Mouse (Mus musculus) frontal cortex, postnatal 14 days (tissue): ENCODE data around the gene Dennd2a.

Experiments used
- DNase-seq, 2 experiments: peaks; one replicate each; pipeline ENCODE4 v3.0.0; 2022; ENCODE audit warnings: low spot score in 2 of 2

Gene Dennd2a

DNA sequence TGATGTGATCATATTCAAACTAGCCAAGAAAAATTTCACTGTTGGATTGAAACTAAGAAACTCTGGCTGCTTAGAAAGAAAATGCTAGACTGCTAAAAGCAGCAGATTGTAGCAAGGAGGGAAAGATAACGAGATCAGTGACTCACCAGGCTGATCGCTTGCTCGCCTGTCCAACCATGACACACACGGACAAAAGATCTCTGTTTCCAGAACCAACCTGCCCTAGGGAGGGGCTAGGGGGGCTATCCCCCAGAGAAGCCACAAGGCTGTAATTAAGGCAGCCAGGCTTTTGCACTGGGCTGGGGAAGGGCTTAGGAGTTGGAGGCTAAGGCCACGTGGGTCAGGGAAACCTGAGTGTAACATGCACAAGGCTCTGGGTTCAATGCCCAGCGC is 41.9 kb downstream of the Dennd2a start:
- no peak for DNase-seq

DNA sequence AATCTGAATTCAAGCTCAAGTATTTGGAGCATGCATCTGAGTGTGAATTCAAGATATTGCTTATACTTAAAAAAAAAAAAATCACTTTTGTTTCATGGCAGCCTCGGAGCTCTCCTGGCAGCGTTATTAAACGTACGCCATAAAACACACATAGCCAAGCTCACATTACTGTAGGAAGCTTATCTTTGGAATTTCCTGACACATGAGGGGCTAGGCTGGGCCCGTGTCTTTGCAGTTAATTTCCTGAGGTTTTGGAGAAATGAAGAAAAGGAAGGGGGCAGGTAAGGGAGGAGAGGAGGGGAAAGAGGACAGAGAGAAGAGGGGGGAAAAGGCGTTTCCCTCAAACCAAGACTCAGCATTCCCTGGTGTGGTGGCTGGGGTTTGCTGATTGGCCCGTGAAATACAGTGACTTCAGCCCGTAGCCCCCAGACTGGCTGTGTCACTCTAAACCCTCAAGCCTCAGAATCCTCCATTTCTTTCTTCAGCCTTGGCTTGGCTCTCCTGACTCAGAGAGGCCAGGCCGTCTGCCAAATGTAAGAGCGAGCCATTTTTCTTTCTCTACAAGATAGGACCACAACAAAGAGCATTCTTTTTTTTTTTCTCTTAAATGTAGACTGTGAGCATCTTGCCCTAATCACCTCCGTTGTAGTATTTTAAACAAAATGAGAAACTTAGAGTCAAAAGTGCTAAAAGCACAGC is 42.5 kb downstream of the Dennd2a start:
- DNase-seq = no peak

DNA sequence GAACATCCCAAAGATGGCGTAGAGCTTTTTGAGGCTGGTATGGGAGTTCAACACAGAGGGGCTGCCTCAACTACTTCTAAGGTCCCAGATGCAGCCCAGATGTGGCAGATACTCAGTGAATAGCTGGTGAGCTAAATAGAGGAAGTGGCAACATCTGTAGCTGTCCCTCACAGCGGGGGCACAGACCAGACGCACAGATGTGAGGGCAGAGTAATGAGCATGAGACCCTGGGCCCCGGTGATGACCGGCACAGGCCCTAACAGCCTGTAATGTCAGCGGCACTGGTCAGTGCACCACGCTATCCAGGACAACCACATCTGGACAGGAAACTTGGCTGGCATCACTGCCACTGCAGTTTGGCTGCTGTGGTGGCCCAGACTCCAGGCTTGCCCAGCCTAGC is 54.2 kb downstream of the Dennd2a start:
- no peak for DNase-seq

DNA sequence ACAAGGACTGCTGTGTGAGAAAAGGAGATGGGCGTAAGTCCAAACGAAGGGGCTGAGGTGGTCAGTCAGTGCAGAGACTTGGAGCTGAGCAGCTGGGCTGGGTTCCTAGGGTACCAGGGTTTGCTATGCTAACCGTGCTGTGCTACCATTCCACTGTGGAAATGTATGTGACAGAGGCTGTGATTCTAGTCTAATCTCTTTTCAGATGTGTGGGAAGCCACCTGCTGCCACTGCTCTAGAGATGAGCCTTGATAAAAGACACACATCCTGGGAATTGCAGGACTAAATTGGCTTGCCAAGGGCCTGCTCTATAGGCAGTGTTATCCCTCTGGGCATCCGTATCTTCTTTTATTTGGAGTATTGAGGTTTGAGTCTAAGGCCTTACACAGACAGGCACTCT is 60.5 kb downstream of the Dennd2a start:
- DNase-seq = no peak

DNA sequence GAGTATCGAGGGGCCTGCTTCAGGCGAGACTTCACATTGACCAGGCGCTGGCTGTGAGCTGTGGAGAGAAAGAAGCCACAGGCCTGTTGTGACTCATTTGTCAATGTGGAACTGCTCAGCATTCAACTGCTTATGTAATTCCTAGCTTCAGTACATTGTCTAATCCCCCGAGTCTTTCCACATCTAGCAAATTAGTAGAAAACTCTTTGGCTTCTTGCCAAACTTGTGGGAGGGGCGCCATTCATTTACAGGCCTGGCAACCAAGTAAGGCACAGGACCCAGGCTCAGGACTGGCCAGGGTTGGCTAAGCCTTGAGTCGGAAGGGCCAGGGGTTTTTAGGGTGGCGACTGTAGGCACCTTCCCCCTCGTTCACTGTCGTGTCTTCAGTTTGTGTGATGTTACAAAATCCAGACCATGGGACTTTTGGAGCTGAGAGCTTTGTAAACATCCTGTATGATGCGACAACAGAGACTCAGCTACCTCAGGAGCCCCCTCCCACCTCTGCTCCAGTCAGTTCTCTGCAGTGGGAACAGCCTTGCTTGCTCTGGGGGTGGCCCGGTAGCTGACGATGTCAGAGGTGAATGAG is 64.4 kb downstream of the Dennd2a start:
- DNase-seq = peak; percentile 33 to 44

DNA sequence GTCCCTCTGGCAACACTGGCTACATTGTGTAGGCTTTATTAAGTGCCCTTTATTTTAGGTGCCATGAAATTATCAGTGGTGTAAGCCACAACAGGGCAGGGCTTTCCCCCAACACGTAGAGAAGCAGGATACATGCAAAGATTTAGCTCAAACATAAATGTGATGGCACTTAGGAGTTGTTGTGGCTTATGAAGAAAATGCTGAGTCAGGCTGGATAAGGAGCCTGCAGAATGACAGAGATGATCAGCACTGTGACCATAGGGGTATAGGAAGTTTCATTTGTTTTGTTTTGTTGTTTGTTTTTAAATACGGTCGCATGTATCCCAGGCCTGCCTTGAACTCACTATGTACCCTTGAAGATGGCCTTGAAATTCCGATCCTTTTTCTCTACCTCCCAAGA is 65.5 kb downstream of the Dennd2a start:
- DNase-seq = no peak

DNA sequence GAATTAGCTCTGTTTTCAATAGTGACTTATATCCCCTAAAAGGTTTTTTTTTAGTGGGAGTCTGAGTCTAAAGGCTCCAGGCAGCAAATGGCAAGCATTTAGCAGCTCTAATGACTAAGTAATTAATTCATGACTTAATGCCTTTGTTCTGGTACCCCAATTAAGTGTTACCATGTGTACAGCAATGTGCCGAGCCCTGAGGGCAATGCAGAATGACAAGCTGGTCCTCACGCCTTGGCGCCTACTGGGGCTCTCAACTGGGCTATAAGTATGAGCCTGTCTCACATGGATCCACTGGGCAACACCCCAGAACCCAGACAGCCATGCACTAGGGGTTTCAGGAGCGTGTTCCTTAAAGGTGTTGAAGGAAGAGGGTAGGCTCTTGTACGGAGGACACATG is 66.5 kb downstream of the Dennd2a start:
- no peak for DNase-seq

DNA sequence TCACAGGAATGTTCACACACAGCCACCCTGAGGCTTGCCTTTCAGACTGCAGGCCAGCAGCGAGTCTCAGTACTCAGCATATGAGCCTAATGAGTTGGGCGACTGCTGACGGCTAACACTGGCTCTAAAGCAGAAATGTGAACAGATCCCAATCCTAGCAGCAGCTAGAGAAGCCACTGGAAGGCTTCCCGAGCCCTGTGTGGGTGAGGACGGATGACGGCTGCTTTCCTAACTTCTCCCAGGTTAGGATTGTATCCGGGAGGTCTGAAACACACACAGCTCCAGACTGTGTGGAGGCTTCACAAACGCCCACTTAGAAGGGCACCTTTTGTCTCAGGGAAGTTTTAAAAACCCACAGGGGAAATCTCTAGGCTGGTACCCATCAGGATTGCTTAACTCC is 69.4 kb downstream of the Dennd2a start:
- DNase-seq = no peak

DNA sequence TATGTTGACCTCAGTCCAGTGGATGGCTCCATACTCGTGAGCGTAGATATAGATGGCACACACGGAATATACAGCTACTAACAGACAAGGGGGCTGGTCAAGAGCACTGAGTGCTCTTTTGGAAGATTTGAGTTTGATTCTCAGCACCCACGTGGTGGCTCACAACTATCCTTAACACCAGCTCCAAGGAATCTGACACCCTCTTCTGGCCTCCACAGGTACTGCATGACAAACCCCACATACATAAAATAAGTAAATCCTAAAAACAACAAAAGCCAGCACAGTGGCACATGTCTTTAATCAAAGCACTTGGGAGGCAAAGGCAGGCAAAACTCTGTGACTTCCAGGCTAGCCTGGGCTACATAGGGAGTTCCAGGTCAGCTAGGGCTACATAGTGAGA is 74.0 kb downstream of the Dennd2a start:
- DNase-seq = no peak

DNA sequence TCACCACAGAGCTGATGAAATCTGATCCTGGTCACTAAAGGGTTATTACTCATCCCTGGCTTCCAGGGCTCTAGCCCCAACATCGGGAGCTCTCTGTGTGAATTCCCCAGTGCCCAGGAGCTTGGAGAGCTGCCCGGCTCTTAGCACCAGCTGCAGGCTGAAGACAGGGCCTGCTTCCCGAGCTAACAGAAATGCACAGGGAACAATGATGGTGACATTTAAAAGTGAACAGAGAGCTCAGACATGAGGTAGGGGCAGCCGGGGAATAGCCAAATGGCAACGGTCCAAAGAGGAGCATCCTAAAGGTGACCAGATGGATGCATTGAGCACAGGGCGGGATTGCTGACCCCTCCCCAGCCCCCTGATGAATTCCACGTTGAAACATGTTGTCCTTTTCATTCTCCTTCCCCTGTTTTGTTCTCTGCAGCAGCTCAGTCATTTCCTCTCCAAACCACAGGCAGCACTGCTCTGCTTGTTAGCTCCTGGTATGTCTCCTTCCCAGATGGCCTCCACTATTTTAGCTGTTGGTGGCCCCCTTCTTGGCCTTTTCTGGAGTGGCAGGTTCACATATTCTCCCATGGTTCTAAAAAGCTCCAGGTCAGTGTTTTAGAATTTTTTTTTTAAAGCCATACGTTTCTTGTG is 79.0 kb downstream of the Dennd2a start:
- peak in 1 of 2 experiments; percentile 39 for DNase-seq

DNA sequence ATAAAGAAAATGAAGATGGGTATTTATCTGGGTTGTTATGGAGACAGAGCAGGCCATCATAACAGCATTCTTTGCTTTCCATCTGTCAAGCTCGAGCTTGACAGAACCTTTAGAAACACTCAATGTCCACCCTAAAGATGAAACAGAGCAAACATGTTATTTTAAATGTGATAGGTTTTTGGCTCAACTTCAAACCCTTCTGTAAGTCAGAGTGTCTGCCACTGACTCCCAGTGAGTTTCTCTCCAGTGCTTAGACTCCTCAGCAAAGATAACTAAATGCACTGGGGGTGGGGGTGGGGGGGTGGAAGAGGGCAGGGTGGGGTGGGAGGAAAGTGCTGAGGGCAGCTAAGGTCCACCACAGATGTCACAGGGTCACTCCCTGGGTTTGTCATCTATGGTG is 81.0 kb downstream of the Dennd2a start:
- DNase-seq = no peak

DNA sequence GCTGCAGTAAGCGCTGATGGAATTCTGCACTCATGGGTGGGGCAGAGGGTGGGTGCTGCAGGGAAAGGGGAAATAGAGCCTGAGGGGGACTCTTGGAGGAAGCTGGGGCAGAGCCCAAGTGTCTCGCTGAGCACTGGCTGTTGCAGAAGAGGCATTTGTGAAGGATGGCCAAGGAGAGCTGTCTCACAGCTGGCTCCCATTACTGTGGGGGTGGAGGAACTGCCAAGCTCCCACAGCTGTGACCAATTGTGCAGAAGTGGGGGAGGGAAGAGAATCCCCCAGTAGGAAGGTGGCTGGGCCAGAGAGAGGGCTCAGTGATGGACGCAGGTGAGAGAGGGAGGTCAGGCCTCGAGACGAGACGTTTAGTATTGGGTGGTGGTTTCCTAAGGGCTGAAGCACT is 83.2 kb downstream of the Dennd2a start:
- no peak for DNase-seq

DNA sequence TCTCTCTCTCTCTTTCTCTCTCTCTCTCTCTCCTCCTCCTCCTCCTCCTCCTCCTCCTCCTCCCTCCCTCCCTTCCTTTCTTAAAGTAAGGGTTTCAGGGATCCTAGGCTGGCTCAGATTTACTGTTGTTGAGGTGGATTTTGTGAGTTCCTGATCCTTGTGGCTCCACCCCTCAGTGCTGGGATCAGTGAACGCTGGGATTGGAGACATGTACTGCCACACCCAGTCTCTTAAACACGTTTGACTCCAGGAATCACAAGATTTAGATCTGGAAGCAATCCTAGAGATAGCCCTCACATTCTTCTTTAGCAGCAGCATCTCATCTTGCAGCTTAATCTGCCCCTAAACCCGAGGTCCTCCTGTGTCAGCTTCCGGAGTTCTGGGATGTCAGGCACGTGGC is 84.8 kb downstream of the Dennd2a start:
- DNase-seq = no peak

DNA sequence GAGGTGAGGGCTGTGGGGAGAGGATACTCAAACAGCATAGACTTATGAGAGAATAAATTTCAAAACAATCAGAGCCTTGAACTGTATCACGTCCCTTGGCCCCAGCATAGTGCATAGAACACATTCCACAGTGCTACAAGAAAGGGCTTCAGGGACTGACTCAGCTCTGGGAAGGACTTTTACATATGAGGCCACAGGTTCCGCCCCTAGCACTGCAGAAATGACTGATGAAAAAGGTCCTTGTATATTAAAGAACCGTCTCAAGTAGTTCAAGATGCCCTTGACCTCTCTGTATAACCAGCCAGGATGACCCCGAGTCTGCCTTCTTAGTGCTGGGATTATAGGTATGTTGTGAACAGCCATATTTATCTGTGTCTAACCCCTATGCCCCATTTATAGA is 85.4 kb downstream of the Dennd2a start:
- DNase-seq = no peak

DNA sequence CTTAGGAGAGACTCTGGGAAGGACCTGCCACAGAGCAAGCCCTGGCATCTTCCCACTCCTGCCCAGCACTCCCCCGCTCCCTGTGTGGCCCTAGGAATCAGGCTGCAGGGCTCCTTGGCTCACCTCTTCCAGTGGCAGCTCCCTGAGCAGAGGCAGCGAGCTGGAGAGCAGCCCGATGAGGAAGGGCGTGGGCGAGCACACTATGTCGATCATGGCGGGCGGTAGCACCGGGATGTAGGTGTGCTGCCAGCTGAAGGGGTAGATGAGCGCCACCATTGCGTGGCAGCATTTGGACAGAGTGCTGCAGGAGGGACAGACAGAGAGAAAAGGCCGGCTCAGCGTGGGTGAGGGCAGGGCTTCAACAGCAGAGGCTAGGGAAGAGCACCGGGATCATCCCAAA is 87.6 kb downstream of the Dennd2a start:
- DNase-seq = no peak

DNA sequence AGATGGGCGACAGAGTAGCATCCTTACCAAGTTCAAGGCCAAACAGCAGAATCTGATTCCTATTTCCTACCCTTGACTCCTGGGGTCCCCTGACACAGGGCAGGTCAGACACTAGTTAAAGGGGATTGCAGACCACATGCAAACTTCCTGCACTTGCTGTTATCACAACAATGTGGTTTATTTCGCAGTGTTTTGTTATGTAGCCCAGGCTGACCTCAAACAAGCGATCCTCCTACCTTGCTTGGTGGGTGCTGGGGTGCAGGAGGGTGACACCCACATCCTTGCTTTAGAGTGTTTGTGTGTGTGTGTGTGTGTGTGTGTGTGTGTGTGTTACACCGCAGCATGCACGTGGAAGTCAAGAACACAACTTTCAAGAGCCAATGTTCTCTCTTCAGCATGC is 88.2 kb downstream of the Dennd2a start:
- no peak for DNase-seq

DNA sequence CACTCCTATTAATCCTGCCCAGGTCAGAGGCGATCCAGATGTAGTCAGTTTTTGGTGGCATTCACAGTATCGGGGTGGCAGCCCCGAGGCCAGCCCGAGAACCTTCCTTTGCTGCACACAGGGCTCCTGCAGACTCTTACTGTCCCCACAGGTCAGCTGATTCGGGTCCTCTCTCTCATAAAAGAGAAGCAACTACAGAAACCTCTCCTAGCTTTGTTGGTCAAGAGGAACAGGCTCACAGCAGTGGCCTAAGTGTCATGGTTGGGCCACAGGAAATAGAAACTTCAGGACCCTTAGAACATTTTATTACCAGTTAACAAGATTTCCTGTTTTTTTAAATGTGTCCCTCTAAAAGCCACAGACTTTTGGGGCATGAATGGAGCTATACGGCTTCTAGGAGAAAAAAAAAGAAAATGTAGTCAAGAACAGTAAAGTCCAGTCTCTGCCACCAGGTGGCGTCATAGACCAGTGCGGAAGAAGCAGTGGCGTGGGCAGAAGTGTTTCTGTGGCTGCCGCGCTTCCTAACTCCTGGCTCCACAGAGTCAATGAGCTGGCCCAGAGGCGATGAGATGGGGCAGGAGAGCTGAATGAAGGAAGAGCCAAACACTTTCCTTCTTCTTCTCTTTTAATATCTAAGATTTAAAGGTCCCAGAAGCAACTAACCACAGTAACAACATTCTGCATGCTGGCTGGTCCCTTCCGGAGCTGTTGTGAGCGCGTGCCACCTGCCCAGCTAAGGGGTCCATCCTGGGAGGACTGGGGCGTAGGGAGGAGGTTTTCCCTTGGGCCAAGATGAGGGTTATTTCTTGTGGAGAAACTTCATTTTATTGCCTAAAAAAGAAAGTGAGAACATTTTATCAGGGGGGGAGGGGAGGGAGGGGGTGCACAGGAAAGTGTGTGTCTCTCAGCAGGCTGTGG is 94.8 kb downstream of the Dennd2a start:
- peak; percentile 37 to 77 for DNase-seq

DNA sequence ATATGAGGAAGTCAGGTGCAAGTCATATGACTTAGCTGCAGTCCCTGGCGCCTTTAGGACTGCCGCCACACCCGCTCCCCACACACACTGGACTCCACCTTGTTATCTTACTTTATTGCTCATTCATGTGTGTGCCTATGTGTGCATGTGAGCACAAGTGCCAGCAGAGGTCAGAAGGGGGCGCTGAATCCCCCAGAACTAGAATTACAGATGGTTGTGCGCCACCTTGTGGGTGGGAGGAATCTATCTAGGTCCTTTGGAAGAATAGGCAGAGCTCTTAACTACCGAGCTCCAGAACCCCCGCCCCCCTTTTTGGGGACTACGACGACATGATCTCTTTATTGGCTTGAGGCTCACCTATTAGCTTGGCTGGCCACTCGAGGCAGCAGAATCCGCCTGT is 97.6 kb downstream of the Dennd2a start:
- DNase-seq = no peak

DNA sequence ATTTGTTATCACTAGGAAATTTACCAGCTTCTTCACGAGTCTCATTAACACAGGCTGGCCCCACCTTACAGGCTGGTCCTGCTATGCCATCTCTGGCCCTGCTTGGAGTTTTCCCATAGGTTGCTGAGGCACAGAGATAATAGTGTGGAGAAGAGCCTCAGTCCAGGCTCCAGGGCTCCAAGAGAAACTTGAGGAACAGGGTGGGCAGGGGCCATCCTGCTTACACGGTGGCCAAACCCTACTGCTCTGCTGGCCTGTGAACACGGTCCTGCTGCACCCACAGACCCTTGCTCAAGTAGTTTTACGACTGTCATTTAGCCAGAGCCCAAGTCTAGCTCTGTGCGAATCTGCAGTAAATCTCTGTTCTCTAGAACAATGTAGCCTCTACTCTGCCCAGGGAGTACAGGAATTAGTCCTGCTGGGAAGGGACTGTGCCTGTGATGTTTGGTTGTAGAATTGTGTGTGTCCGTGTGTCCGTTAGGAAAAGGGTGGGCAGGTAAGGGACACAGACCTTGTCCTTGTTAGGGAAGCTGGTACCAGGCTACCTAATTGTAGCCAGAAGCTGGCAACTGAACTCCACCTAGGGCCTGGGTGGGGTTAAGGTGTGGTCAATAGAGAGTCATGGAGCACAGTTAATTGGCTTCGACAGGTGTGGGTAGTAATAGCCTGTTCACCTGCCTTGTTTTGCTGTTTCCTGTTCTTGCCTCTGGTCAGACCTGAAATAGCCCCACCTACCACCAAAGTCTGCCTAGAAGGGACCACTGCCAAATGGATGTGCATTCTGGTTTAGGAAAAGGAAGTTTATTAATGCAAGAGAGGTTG is 102.1 kb downstream of the Dennd2a start:
- DNase-seq = no peak

DNA sequence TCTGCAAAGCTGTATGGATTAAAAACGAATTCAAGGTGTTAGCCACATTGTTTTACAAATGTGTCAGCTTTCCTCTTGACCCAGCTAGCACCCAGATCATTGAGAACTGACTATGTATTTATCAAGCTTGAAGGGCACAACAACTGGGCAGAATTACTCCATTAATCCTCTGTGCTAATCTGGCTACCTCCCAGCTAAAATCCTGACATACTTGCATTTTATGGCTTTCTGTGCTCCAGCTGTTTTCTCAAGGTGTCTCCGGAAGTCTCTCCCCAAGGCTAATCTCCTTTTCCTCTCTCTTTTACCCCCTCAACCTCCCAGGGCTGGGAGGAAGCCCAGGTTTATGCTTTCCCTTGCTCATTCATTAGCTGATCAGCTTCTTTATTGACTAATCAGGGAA is 103.1 kb downstream of the Dennd2a start:
- no peak for DNase-seq

DNA sequence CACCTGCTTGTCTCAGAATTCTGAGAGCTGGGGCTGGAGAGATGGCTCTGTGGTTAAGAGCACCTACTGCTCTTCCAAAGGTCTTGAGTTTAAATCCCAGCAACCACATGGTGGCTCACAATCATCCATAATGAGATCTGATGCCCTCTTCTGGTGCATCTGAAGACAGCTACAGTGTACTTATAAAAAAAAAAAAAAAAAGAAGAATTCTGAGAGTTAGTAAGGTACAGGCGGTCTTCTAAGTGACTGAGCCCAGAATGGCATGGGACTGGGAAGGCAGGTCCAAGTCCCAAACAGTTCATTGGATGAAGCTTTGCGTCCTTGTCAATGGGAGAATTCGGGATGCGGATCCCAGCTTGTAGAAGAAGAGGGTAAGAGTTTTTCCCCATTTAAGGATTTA is 104.1 kb downstream of the Dennd2a start:
- DNase-seq = no peak

DNA sequence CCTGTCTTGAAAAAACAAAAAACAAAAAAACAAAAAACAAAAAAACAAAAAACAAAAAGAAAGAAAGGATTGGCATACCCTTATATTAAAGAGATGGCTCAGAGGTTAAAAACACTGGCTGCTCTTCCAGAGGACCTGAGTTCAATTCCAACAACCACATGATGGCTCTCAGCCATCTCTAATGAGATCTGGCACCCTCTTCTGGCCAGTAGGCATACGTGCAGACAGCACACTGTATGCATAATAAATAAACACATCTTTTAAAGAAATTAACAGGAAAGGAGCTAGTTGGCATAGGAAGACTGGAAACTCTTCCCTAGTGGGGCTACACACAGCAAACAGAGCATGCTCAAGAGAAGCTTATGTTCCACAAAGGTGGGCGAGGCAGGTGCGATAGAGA is 106.6 kb downstream of the Dennd2a start:
- no peak for DNase-seq
